Mouse (Mus musculus) G1E (cell line): ENCODE results near the gene Kat8. TPM values are rescaled to one million over a fixed set of nuclear protein-coding genes. Genes with fewer than 3 reads are reported as not detected.
A peak's percentile ranks its signal among the peaks of the same experiment; 100 is the strongest.

Experiments used
- ATAC-seq: 2 replicates; pipeline ENCODE4 v1.8.0; 2016; ENCODE audit warnings: mild to moderate bottlenecking; ENCODE audit not compliant: insufficient number of reproducible peaks, poor library complexity, low FRiP score, severe bottlenecking; ENCODE audit errors: extremely low read depth
- DNase-seq: peaks from one replicate; pipeline ENCODE4 v3.0.0; 2012; ENCODE audit warnings: low spot score
- H3K27me3 ChIP-seq: 2 replicates; pipeline ENCODE4 v1.6.1; 2012; ENCODE audit warnings: mild to moderate bottlenecking, low read length, inconsistent platforms; ENCODE audit not compliant: insufficient read depth
- H3K36me3 ChIP-seq: replicated peaks from 2 replicates; pipeline ENCODE3; 2012; ENCODE audit warnings: mild to moderate bottlenecking, inconsistent platforms
- H3K4me1 ChIP-seq: 2 replicates; pipeline ENCODE4 v1.6.1; 2012; ENCODE audit warnings: low read depth, low read length, inconsistent platforms, mixed read lengths; ENCODE audit not compliant: insufficient read depth
- H3K4me3 ChIP-seq: 2 replicates; pipeline ENCODE4 v1.5.1; 2012; ENCODE audit warnings: low read depth, mild to moderate bottlenecking, inconsistent platforms, low read length, moderate library complexity, mixed read lengths
- H3K9me3 ChIP-seq: replicated peaks from 2 replicates; pipeline ENCODE4 v1.6.1; 2012; ENCODE audit warnings: inconsistent platforms
- CTCF ChIP-seq: IDR thresholded peaks from 2 replicates; pipeline ENCODE4 v1.5.1; 2012; ENCODE audit warnings: low read depth, low read length, inconsistent platforms, mixed read lengths
- GATA1 ChIP-seq: IDR thresholded peaks from 2 replicates; pipeline ENCODE4 v1.6.1; 2012; ENCODE audit warnings: borderline replicate concordance, low read length, inconsistent platforms, mixed read lengths
- GATA2 ChIP-seq: IDR thresholded peaks from 2 replicates; pipeline ENCODE4 v1.6.1; 2012; ENCODE audit warnings: low read depth, low read length, inconsistent platforms, borderline replicate concordance
- POLR2AphosphoS5 ChIP-seq: IDR thresholded peaks from 2 replicates; pipeline ENCODE4 v1.6.1; 2012; ENCODE audit warnings: low read depth, low read length, inconsistent platforms; ENCODE audit not compliant: insufficient replicate concordance
- TAL1 ChIP-seq: conservative IDR thresholded peaks from 2 replicates; pipeline ENCODE4 v1.6.1; 2012; ENCODE audit warnings: low read depth, low read length, inconsistent platforms, mixed read lengths
- polyA plus RNA-seq: library from polyadenylated mRNA; stranded (reverse); fragments of >175 nt; gene quantifications from 2 replicates; pipeline ENCODE4 v1.2.3, GENCODE M21; 2012
- total RNA-seq, 2 experiments: library from RNA; stranded (forward) in 1 of 2; stranded (reverse) in 1 of 2; fragments of 200-1000 nt in 1 of 2; fragments of >200 nt in 1 of 2; fragmentation: Nextera tagmentation in 1 of 2; gene quantifications; 2 replicates each; pipeline ENCODE4 v1.2.3; 2014 to 2017

Gene Kat8
- total and polyA plus RNA-seq, 3 experiments = 7.4 to 44.0 (median 39.0) TPM

- H3K9me3 ChIP-seq = no peaks in the 10 kb centered on the region
- no peak overlapping the region for H3K4me3 ChIP-seq
- TF ChIP-seq GATA1 (no peak), CTCF (no peak), GATA2 (no peak), TAL1 (no peak), POLR2AphosphoS5 (no peak)
- H3K4me1 ChIP-seq = no peaks in the 10 kb centered on the region
- ATAC-seq (no peak), DNase-seq (no peak)
- no peaks in the 10 kb centered on the region for H3K36me3 ChIP-seq
- H3K27me3 ChIP-seq = peaks cover 45% of the 10 kb centered on the region
Measured at GRCm38 (mm10) chr7:127952864-127953581, 40.7 kb downstream of the Kat8 start.

- peaks cover 31% of the 10 kb centered on the region for H3K27me3 ChIP-seq
- H3K36me3 ChIP-seq = no peaks in the 10 kb centered on the region
- TF ChIP-seq GATA2 (no peak), TAL1 (no peak), CTCF (no peak), GATA1 (no peak), POLR2AphosphoS5 (no peak)
- H3K4me3 ChIP-seq = no peak overlapping the region
- DNase-seq (no peak), ATAC-seq (no peak)
- H3K9me3 ChIP-seq = no peaks in the 10 kb centered on the region
- no peaks in the 10 kb centered on the region for H3K4me1 ChIP-seq
Measured at GRCm38 (mm10) chr7:127959364-127959763, 47.0 kb downstream of the Kat8 start.

DNA sequence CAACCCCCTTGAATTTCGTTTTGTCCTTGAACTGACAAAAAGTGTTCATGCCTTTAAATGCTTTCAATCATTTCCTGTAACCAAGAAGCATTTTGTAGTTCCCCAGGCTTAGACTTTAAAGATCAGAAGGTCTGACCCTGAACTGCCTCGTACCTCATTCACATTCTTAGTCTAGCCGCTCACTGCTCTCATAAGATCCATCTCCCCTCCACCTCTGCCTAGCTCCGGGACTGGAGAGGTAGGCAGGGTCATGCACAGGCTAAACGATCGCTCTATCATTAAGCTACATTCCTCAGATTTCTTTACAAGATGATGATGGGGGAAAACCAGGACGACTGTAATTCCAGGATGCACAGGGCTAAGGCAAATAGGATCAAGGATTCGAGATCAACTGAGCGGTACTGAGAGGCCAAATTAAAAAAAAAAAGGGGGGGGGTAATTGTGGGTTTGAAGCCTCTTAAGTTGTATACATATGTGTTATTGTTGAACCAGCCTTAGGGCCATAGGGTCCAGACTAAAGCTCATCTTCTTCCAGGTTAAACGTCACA, 54.1 kb downstream of the Kat8 start:
- H3K4me3 ChIP-seq = peak overlapping the region; percentile 94
- DNase-seq = peak; percentile 18
- H3K4me1 ChIP-seq = peaks cover 24% of the 10 kb centered on the region
- H3K27me3 ChIP-seq = peaks cover 3% of the 10 kb centered on the region; the same call in 1 of the 2 replicates
- peaks cover 26% of the 10 kb centered on the region for H3K36me3 ChIP-seq
- TF ChIP-seq GATA2 (no peak), POLR2AphosphoS5 (no peak), GATA1 (no peak), CTCF (no peak), TAL1 (no peak)
- ATAC-seq = no peak
- H3K9me3 ChIP-seq = no peaks in the 10 kb centered on the region

DNA sequence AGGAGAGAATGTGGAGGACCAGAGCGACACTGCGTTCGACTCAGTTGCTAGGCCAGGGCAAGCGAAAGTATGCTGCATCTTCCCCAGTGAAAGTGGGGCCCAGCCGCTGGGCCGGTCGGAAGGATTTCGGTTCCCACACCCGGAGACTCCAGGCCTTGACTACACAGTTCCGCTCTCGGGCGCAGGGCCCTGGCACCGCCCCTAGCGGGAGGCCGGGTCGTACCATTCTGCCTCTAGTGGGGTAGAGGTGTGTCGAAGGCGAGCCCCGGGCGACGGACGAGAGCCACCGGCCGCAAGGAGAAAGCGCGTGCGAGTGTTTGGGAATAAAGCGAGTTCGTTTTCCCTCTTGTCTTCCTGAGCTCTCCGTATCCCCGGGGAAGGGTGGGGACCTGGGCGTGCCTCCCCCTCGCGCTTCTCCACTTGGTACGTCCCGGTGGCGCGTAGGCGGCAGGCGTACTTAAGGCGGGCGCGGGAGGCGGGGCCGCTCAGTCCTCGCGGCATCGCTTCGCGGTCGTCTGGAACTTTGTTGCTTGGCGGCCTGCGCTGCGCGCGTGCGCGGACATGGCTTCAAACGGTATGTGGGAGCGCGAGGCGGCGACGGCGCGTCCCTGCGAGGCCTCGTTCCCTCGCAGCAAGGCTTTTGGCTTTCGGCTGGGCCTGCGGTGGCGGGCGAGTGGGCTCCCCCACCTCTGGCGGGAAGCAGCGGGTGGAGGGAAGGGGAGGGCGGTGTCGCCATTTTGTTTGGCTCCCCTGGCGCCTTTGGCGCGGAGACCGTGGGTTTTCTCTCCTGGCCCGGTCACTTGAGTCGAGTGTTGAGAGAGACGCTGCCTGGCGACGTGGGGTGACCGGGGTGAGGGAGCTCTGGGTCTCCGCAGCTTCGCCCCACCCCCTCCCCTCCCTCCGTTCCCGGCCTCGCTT, 54.9 kb downstream of the Kat8 start, which contains the start of gene Fus:
Gene Fus, plus strand, starts transcription at position 454 of the 918 bp plus-strand sequence.
- ATAC-seq = peak; percentile 89

GRCm38 (mm10) chr7:127967922-127968828, 55.9 kb downstream of the Kat8 start:
- no peak for ATAC-seq
- Histone ChIP-seq H3K9me3 (no peaks in the 10 kb centered on the region), H3K27me3 (no peaks in the 10 kb centered on the region; the same call in 1 of the 2 replicates), H3K4me3 (peak overlapping the region; percentile 94), H3K36me3 (peaks cover 43% of the 10 kb centered on the region), H3K4me1 (peaks cover 38% of the 10 kb centered on the region)
- DNase-seq = peak; percentile 70
- TF ChIP-seq GATA2 (no peak), POLR2AphosphoS5 (peak; percentile 85; the same call in 1 of the 2 replicates)

More for the DNA sequence above, 54.9 kb downstream of the Kat8 start, which contains the start of gene Fus:
- DNase-seq = peak; percentile 91
- Histone ChIP-seq H3K27me3 (no peaks in the 10 kb centered on the region; the same call in 1 of the 2 replicates), H3K36me3 (peaks cover 34% of the 10 kb centered on the region), H3K9me3 (no peaks in the 10 kb centered on the region), H3K4me1 (peaks cover 30% of the 10 kb centered on the region), H3K4me3 (peak within 1 kb of the TSS; percentile 94)
- TF ChIP-seq CTCF (no peak), POLR2AphosphoS5 (peak; percentile 99)
